Mouse (Mus musculus) liver, embryonic 15.5 days (tissue): ENCODE data around the gene Ubqln1. TPM values are rescaled to one million over a fixed set of nuclear protein-coding genes. Genes with fewer than 3 reads are reported as not detected.

Experiments used
- ATAC-seq: fragments of 200-750 bp; cut with Nextera tagmentation; 2 replicates; pipeline ENCODE4 v1.8.0; 2017; ENCODE audit warnings: moderate number of reproducible peaks, mild to moderate bottlenecking, moderate library complexity; ENCODE audit not compliant: insufficient read depth
- H3K27ac ChIP-seq: fragments of 300-500 bp; sonication (generic); replicated peaks from 2 replicates; pipeline ENCODE4 v1.5.1; 2015; ENCODE audit warnings: mild to moderate bottlenecking, inconsistent platforms
- H3K27me3 ChIP-seq: fragments of 300-500 bp; sonication (generic); 2 replicates; pipeline ENCODE4 v1.6.1; 2015; ENCODE audit warnings: mild to moderate bottlenecking, inconsistent platforms
- H3K36me3 ChIP-seq: fragments of 300-500 bp; sonication (generic); replicated peaks from 2 replicates; pipeline ENCODE4 v1.6.1; 2015; ENCODE audit warnings: moderate library complexity, mild to moderate bottlenecking, inconsistent platforms
- H3K4me1 ChIP-seq: fragments of 300-500 bp; sonication (generic); replicated peaks from 2 replicates; pipeline ENCODE4 v1.6.1; 2015; ENCODE audit warnings: inconsistent platforms
- H3K4me2 ChIP-seq: fragments of 300-500 bp; sonication (generic); 2 replicates; pipeline ENCODE4 v1.6.1; 2015; ENCODE audit warnings: moderate library complexity, mild to moderate bottlenecking, inconsistent platforms
- H3K4me3 ChIP-seq: fragments of 300-500 bp; sonication (generic); replicated peaks from 2 replicates; pipeline ENCODE4 v1.5.1; 2015; ENCODE audit warnings: mild to moderate bottlenecking, inconsistent platforms
- H3K9ac ChIP-seq: fragments of 300-500 bp; sonication (generic); 2 replicates; pipeline ENCODE4 v1.6.1; 2015; ENCODE audit warnings: moderate library complexity, mild to moderate bottlenecking, inconsistent platforms
- H3K9me3 ChIP-seq: fragments of 300-500 bp; sonication (generic); replicated peaks from 2 replicates; pipeline ENCODE4 v1.6.1; 2016; ENCODE audit warnings: inconsistent platforms
- WGBS: fragments of 180-500 bp; shearing (Covaris S2); methylation state at CpG from one replicate; pipeline ENCODE4 v1.1.7; 2015; ENCODE audit warnings: mixed read lengths; ENCODE audit not compliant: insufficient replicate concordance; 5-methylcytosine and 5-hydroxymethylcytosine counted together
- polyA plus RNA-seq: library from polyadenylated mRNA; unstranded; fragments of >200 nt; fragmentation: Nextera tagmentation; extraction: Ambion mirVana; gene quantifications from 2 replicates; pipeline ENCODE4 v1.2.1, GENCODE M21; 2015

Gene Ubqln1
- polyA plus RNA-seq, 1 experiment from 2014 or later, result 42.4 TPM

- no peak for ATAC-seq
- H3K9ac ChIP-seq, result no peak overlapping the region
- H3K4me1 ChIP-seq, result peaks cover 26% of the 10 kb centered on the region
- no peaks in the 10 kb centered on the region for H3K27me3 ChIP-seq
- H3K9me3 ChIP-seq, result no peaks in the 10 kb centered on the region
- H3K4me3 ChIP-seq, result no peak overlapping the region
- 76% methylated on average over 6 of the region's 6 CpGs for WGBS
- no peak overlapping the region for H3K4me2 ChIP-seq
- H3K36me3 ChIP-seq, result peaks cover 14% of the 10 kb centered on the region
- no peak overlapping the region for H3K27ac ChIP-seq
Observed at GRCm38 (mm10) chr13:58201343-58201742, 14.1 kb downstream of the Ubqln1 start.

DNA sequence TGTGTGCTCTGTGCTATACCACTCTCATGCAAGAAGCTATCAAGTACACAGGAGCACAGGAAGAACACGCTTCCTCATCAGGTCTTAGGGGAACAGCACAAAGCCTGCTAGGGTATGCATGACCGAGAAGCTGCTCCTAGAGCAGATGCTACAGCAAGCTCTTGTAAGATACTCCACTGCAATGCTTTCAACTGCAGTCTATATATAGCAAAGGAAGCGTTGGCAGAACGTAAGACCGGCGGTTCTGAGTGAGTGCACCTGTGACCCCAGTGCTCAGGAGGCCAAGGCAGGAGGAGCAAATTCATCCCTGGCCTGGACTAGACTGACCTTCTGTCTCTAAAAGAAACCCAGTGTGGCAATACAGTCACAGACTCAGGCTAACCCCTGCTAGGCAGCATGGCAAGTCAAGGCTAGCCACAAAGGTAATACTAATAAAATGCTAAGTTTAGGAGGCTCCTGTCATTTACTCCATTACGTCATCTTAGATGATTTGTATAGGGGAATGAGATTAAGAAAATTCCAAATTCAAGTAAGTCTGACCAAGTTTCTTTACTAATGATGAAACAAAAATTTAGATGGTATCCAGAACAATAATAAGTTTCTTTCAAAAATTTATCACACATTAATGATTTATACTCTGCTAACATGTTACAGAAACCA, 17.3 kb downstream of the Ubqln1 start:
- WGBS, result 75% methylated on average over 7 of the region's 7 CpGs
- H3K9me3 ChIP-seq, result no peaks in the 10 kb centered on the region
- ATAC-seq, result no peak
- H3K27me3 ChIP-seq, result no peaks in the 10 kb centered on the region
- H3K27ac ChIP-seq, result no peak overlapping the region
- H3K4me2 ChIP-seq, result no peak overlapping the region
- H3K36me3 ChIP-seq, result peaks cover 34% of the 10 kb centered on the region
- H3K4me3 ChIP-seq, result no peak overlapping the region
- no peak overlapping the region for H3K9ac ChIP-seq
- H3K4me1 ChIP-seq, result peaks cover 9% of the 10 kb centered on the region; the same call in 1 of the 2 replicates

DNA sequence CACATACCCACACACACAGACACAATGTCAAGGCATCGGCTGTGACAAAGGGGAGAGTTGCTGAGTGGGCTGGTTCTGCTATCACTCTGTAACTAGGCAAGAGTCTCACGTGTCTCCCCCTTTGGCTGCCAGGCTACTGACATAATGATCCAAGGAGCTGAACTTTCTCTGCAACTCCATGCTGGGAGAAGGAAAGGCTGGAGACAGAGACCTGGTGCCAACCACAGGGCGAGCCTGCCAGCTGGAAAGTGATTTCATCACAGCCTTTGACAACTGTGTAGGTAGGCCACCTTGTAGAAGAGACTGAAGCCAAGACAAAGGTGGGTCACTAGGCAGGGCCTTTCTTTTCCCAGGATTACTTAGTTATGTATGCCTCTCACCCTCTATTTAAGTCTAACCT, 18.2 kb downstream of the Ubqln1 start:
- H3K36me3 ChIP-seq, result peaks cover 39% of the 10 kb centered on the region
- no peak for ATAC-seq
- H3K4me1 ChIP-seq, result peaks cover 7% of the 10 kb centered on the region; the same call in 1 of the 2 replicates
- no peak overlapping the region for H3K4me3 ChIP-seq
- WGBS, result 60% methylated on average over 3 of the region's 3 CpGs
- H3K27ac ChIP-seq, result no peak overlapping the region
- no peak overlapping the region for H3K4me2 ChIP-seq
- H3K27me3 ChIP-seq, result no peaks in the 10 kb centered on the region
- no peaks in the 10 kb centered on the region for H3K9me3 ChIP-seq
- H3K9ac ChIP-seq, result no peak overlapping the region

DNA sequence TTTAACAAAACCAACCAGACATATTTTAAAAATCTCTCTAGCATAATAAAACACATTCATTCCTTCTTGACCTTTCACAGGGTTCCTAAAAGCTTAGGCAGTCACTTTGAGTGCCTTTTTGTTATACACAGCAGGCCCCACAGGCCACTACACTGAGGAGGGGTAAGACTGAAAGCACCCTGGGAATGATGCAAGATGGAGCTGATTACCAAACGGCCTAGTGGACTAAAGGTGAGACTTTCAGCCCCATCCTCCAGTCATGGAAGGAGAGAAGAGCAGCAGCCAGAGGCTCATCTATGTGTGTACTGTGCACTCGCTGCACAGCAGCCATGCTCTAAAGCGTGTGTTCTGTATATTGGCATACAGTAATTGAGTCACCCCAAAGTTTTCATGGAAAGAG, 20.5 kb downstream of the Ubqln1 start:
- no peaks in the 10 kb centered on the region for H3K4me1 ChIP-seq
- 72% methylated on average over 3 of the region's 3 CpGs for WGBS
- no peak overlapping the region for H3K9ac ChIP-seq
- H3K4me3 ChIP-seq, result no peak overlapping the region
- H3K36me3 ChIP-seq, result peaks cover 60% of the 10 kb centered on the region
- no peak overlapping the region for H3K27ac ChIP-seq
- no peaks in the 10 kb centered on the region for H3K27me3 ChIP-seq
- H3K4me2 ChIP-seq, result no peak overlapping the region
- no peaks in the 10 kb centered on the region for H3K9me3 ChIP-seq
- ATAC-seq, result no peak; the same call in 1 of the 2 replicates

- H3K4me3 ChIP-seq, result no peak overlapping the region
- no peak overlapping the region for H3K4me2 ChIP-seq
- no peaks in the 10 kb centered on the region for H3K27me3 ChIP-seq
- peaks cover 7% of the 10 kb centered on the region for H3K4me1 ChIP-seq
- WGBS, result 80% methylated on average over 3 of the region's 3 CpGs
- H3K9me3 ChIP-seq, result no peaks in the 10 kb centered on the region
- no peak overlapping the region for H3K9ac ChIP-seq
- peaks cover 73% of the 10 kb centered on the region for H3K36me3 ChIP-seq
- ATAC-seq, result no peak
- no peak overlapping the region for H3K27ac ChIP-seq
Observed at GRCm38 (mm10) chr13:58193221-58193620, 22.2 kb downstream of the Ubqln1 start.

GRCm38 (mm10) chr13:58192146-58192545, 23.3 kb downstream of the Ubqln1 start:
- Histone ChIP-seq H3K4me1 (peaks cover 7% of the 10 kb centered on the region), H3K9me3 (no peaks in the 10 kb centered on the region), H3K4me2 (no peak overlapping the region), H3K36me3 (peaks cover 72% of the 10 kb centered on the region), H3K4me3 (no peak overlapping the region), H3K27ac (no peak overlapping the region), H3K9ac (no peak overlapping the region), H3K27me3 (no peaks in the 10 kb centered on the region)
- WGBS, result 87% methylated on average over 6 of the region's 6 CpGs
- ATAC-seq, result no peak

- WGBS, result 93% methylated on average over 14 of the region's 14 CpGs
- no peak overlapping the region for H3K4me3 ChIP-seq
- no peak for ATAC-seq
- no peaks in the 10 kb centered on the region for H3K9me3 ChIP-seq
- peaks cover 7% of the 10 kb centered on the region for H3K4me1 ChIP-seq
- H3K27ac ChIP-seq, result no peak overlapping the region
- H3K9ac ChIP-seq, result no peak overlapping the region
- no peak overlapping the region for H3K4me2 ChIP-seq
- H3K36me3 ChIP-seq, result peaks cover 71% of the 10 kb centered on the region
- no peaks in the 10 kb centered on the region for H3K27me3 ChIP-seq
Observed at GRCm38 (mm10) chr13:58191516-58191915, 23.9 kb downstream of the Ubqln1 start.

DNA sequence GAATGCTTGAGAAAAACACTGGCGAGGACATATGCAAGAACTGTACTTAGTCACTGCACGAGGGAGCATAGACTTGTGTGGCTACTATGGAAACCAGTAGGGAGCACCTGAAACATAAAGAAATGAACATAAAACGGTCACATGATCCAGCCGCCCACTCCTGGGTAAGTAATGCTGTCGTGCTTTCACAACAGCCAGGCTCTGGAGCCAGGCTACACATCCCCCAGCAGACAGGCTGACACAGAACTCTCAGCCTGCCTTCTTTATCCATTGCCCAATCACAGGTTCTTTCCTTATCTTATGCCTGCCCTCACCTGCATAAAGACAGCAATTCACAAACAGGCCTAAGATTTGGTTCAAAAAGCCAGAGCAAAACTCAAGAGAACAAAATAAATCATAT, 26.0 kb downstream of the Ubqln1 start:
- Histone ChIP-seq H3K9ac (no peak overlapping the region), H3K9me3 (no peaks in the 10 kb centered on the region), H3K27me3 (no peaks in the 10 kb centered on the region), H3K4me1 (peaks cover 7% of the 10 kb centered on the region), H3K4me2 (no peak overlapping the region), H3K36me3 (peaks cover 69% of the 10 kb centered on the region), H3K27ac (no peak overlapping the region), H3K4me3 (no peak overlapping the region)
- 67% methylated on average over 5 of the region's 5 CpGs for WGBS
- ATAC-seq, result peak; percentile 61

DNA sequence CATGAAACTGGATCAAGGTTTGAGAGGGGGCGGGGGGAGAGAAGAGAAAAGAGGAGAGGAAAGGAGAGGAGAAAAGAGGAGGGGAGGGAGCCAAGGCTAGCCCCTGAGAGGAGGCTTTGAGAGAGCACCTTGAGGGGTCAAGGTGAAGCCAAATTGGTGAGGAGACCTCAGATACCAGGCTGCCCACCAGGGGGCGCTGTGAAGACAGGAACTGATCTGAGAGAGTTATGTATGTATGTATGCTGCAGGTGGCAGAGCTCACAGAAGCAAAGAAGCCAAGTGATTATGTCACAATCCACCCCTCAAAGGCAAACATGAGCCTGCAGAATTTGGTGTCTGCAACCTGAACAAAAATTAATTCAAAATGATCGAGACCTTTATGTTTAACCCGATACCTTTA, 27.0 kb downstream of the Ubqln1 start:
- no peak for ATAC-seq
- no peak overlapping the region for H3K9ac ChIP-seq
- H3K36me3 ChIP-seq, result peaks cover 72% of the 10 kb centered on the region
- no peak overlapping the region for H3K4me2 ChIP-seq
- no peak overlapping the region for H3K27ac ChIP-seq
- H3K4me3 ChIP-seq, result no peak overlapping the region
- H3K4me1 ChIP-seq, result peaks cover 7% of the 10 kb centered on the region
- 54% methylated on average over 4 of the region's 4 CpGs for WGBS
- no peaks in the 10 kb centered on the region for H3K9me3 ChIP-seq
- no peaks in the 10 kb centered on the region for H3K27me3 ChIP-seq

GRCm38 (mm10) chr13:58187751-58188150, 27.7 kb downstream of the Ubqln1 start:
- no peaks in the 10 kb centered on the region for H3K9me3 ChIP-seq
- H3K27me3 ChIP-seq, result no peaks in the 10 kb centered on the region
- ATAC-seq, result no peak
- WGBS, result 90% methylated on average over 3 of the region's 3 CpGs
- H3K4me3 ChIP-seq, result no peak overlapping the region
- no peak overlapping the region for H3K27ac ChIP-seq
- peaks cover 7% of the 10 kb centered on the region for H3K4me1 ChIP-seq
- H3K36me3 ChIP-seq, result peaks cover 73% of the 10 kb centered on the region
- H3K9ac ChIP-seq, result no peak overlapping the region
- H3K4me2 ChIP-seq, result no peak overlapping the region

DNA sequence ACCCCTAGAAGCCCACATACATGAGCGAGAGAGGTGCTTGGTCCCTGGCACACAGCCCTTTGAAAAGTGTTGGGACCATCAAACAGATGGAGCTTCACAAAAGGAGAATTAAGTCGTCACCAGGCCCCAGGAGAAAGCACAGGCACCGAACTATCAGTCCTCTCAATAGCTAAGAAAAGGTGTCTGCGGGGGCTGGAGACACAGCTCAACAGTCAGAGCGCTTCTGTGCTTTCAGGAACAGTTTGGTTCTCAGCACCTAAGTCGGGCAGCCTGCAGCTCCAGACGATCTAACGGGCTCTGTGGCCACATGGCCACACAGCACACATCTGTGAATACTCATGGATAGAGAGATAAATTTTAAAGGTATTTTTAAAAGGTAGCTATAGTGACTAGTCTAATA, 29.2 kb downstream of the Ubqln1 start:
- H3K9ac ChIP-seq, result no peak overlapping the region
- H3K27ac ChIP-seq, result no peak overlapping the region
- no peak overlapping the region for H3K4me3 ChIP-seq
- ATAC-seq, result no peak
- H3K4me1 ChIP-seq, result peaks cover 7% of the 10 kb centered on the region
- no peak overlapping the region for H3K4me2 ChIP-seq
- H3K27me3 ChIP-seq, result no peaks in the 10 kb centered on the region
- no peaks in the 10 kb centered on the region for H3K9me3 ChIP-seq
- WGBS, result 81% methylated on average over 8 of the region's 8 CpGs
- peaks cover 65% of the 10 kb centered on the region for H3K36me3 ChIP-seq

DNA sequence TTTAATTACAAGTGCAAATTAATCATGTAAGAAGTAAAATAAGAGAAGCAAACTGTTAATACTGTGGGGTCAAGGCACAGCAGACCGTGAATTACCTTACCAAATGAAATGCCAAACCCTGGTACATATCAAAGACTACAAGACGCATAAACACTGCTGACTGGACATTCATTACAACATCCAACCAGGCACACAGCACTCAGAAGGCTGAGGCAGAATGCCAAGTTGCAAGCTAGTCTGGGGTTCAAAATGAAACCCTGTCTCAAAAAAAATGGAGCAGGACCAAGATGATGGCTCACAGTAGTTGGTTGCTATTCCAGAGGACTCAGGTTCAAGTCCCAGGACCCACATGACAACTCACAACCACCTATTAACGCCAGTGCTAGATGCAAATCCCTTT, 31.3 kb downstream of the Ubqln1 start:
- peaks cover 65% of the 10 kb centered on the region for H3K36me3 ChIP-seq
- H3K9me3 ChIP-seq, result no peaks in the 10 kb centered on the region
- H3K27ac ChIP-seq, result no peak overlapping the region
- H3K27me3 ChIP-seq, result no peaks in the 10 kb centered on the region
- H3K4me3 ChIP-seq, result no peak overlapping the region
- H3K9ac ChIP-seq, result no peak overlapping the region
- no peaks in the 10 kb centered on the region for H3K4me1 ChIP-seq
- no peak for ATAC-seq
- no peak overlapping the region for H3K4me2 ChIP-seq
- 83% methylated on average over 3 of the region's 3 CpGs for WGBS
